Mouse (Mus musculus) lung, postnatal 0 days (tissue): ENCODE data around the gene Gramd1a. TPM values are rescaled to one million over a fixed set of nuclear protein-coding genes. Genes with fewer than 3 reads are reported as not detected.

ENCODE experiments used
- ATAC-seq: fragments of 200-750 bp; cut with Nextera tagmentation; 2 replicates; pipeline ENCODE4 v1.8.0; 2017; ENCODE audit warnings: moderate library complexity
- DNase-seq: peaks from one replicate; pipeline ENCODE4 v3.0.0-alpha.2; 2016; ENCODE audit warnings: low spot score
- H3K27ac ChIP-seq: fragments of 300-500 bp; sonication (generic); 2 replicates; pipeline ENCODE4 v1.5.1; 2014; ENCODE audit warnings: antibody characterized with exemption, mild to moderate bottlenecking, low read length, mixed read lengths
- H3K27me3 ChIP-seq: fragments of 300-500 bp; sonication (generic); replicated peaks from 2 replicates; pipeline ENCODE4 v1.6.1; 2014; ENCODE audit warnings: low read length, mixed read lengths; ENCODE audit not compliant: insufficient read depth
- H3K36me3 ChIP-seq: fragments of 300-500 bp; sonication (generic); 2 replicates; pipeline ENCODE4 v1.6.1; 2014; ENCODE audit warnings: low read length, mixed read lengths; ENCODE audit not compliant: insufficient read depth
- H3K4me1 ChIP-seq: fragments of 300-500 bp; sonication (generic); 2 replicates; pipeline ENCODE4 v1.6.1; 2014; ENCODE audit warnings: antibody characterized with exemption, low read depth, low read length, mixed read lengths; ENCODE audit not compliant: insufficient read depth
- H3K4me2 ChIP-seq: fragments of 300-500 bp; sonication (generic); replicated peaks from 2 replicates; pipeline ENCODE4 v1.6.1; 2014; ENCODE audit warnings: low read depth, mild to moderate bottlenecking, low read length, moderate library complexity, mixed read lengths
- H3K4me3 ChIP-seq: fragments of 300-500 bp; sonication (generic); 2 replicates; pipeline ENCODE4 v1.5.1; 2014; ENCODE audit warnings: low read depth, low read length
- H3K9ac ChIP-seq: fragments of 300-500 bp; sonication (generic); replicated peaks from 2 replicates; pipeline ENCODE4 v1.6.1; 2014; ENCODE audit warnings: low read depth, mild to moderate bottlenecking
- H3K9me3 ChIP-seq: fragments of 300-500 bp; sonication (generic); 2 replicates; pipeline ENCODE4 v1.6.1; 2016; ENCODE audit warnings: low read length, mixed read lengths
- CTCF ChIP-seq: IDR thresholded peaks from 2 replicates; pipeline ENCODE4 v1.5.1; 2016; ENCODE audit warnings: antibody characterized with exemption, mild to moderate bottlenecking
- EP300 ChIP-seq: IDR thresholded peaks from 2 replicates; pipeline ENCODE4 v1.6.1; 2016; ENCODE audit warnings: antibody characterized with exemption, mild to moderate bottlenecking, control low read depth
- WGBS: fragments of 180-500 bp; shearing (Covaris S2); extraction: QIAGEN DNeasy Blood & Tissue Kit; methylation state at CpG from one replicate; pipeline ENCODE4 v1.1.7; 2014; 5-methylcytosine and 5-hydroxymethylcytosine counted together
- polyA plus RNA-seq: library from polyadenylated mRNA; unstranded; fragments of >200 nt; fragmentation: Nextera tagmentation; extraction: Ambion mirVana; gene quantifications from 2 replicates; pipeline ENCODE4 v1.2.1, GENCODE M21; 2015

Gramd1a gene
- polyA plus RNA-seq, 1 experiment from 2014 or later: 31.7 TPM

GRCm38 (mm10) chr7:31131866-31132265, 23.8 kb downstream of the Gramd1a start:
- H3K9ac ChIP-seq: no peak overlapping the region
- H3K4me2 ChIP-seq: no peak overlapping the region
- H3K9me3 ChIP-seq: no peaks in the 10 kb centered on the region
- no peak overlapping the region for H3K27ac ChIP-seq
- 77% methylated on average over 4 of the region's 4 CpGs for WGBS
- H3K27me3 ChIP-seq: peaks cover 6% of the 10 kb centered on the region
- no peak overlapping the region for H3K4me3 ChIP-seq
- peaks cover 50% of the 10 kb centered on the region for H3K36me3 ChIP-seq
- ATAC-seq: no peak
- TF ChIP-seq EP300 (no peak), CTCF (no peak)
- H3K4me1 ChIP-seq: no peaks in the 10 kb centered on the region
- no peak for DNase-seq

- Histone ChIP-seq H3K36me3 (peaks cover 40% of the 10 kb centered on the region), H3K27me3 (peaks cover 16% of the 10 kb centered on the region), H3K4me1 (no peaks in the 10 kb centered on the region), H3K4me3 (no peak overlapping the region), H3K27ac (no peak overlapping the region), H3K9me3 (no peaks in the 10 kb centered on the region), H3K4me2 (no peak overlapping the region), H3K9ac (no peak overlapping the region)
- ATAC-seq: peak; percentile 29
- 35% methylated on average over 4 of the region's 4 CpGs for WGBS
- TF ChIP-seq CTCF (peak; percentile 86), EP300 (no peak)
- DNase-seq: peak; percentile 78
Observed at GRCm38 (mm10) chr7:31130841-31131240, 24.9 kb downstream of the Gramd1a start.

- DNase-seq (no peak), ATAC-seq (no peak)
- H3K36me3 ChIP-seq: peaks cover 35% of the 10 kb centered on the region
- H3K4me2 ChIP-seq: no peak overlapping the region
- no peak overlapping the region for H3K4me3 ChIP-seq
- H3K27ac ChIP-seq: no peak overlapping the region
- no peak overlapping the region for H3K9ac ChIP-seq
- TF ChIP-seq EP300: no peak
- no peak for TF ChIP-seq CTCF
- 92% methylated on average over 7 of the region's 7 CpGs for WGBS
- H3K4me1 ChIP-seq: no peaks in the 10 kb centered on the region
- peaks cover 20% of the 10 kb centered on the region for H3K27me3 ChIP-seq
- H3K9me3 ChIP-seq: no peaks in the 10 kb centered on the region
Observed at GRCm38 (mm10) chr7:31130197-31130596, 25.5 kb downstream of the Gramd1a start.

GRCm38 (mm10) chr7:31128157-31128705, 27.5 kb downstream of the Gramd1a start:
- Histone ChIP-seq H3K27me3 (peaks cover 20% of the 10 kb centered on the region), H3K4me1 (no peaks in the 10 kb centered on the region), H3K36me3 (peaks cover 20% of the 10 kb centered on the region), H3K4me3 (no peak overlapping the region), H3K9ac (no peak overlapping the region), H3K4me2 (no peak overlapping the region), H3K27ac (no peak overlapping the region), H3K9me3 (no peaks in the 10 kb centered on the region)
- TF ChIP-seq EP300: no peak
- TF ChIP-seq CTCF: no peak
- ATAC-seq (no peak), DNase-seq (no peak)
- WGBS: 68% methylated on average over 9 of the region's 9 CpGs

- Histone ChIP-seq H3K36me3 (peaks cover 8% of the 10 kb centered on the region; the same call in 1 of the 2 replicates), H3K27ac (no peak within 1 kb of the TSS), H3K9ac (no peak within 1 kb of the TSS), H3K4me1 (no peaks in the 10 kb centered on the region), H3K9me3 (no peaks in the 10 kb centered on the region), H3K4me2 (peak within 1 kb of the TSS; percentile 87), H3K27me3 (peaks cover 20% of the 10 kb centered on the region), H3K4me3 (peak within 1 kb of the TSS; percentile 47)
- ATAC-seq (peak; percentile 65), DNase-seq (peak; percentile 45)
- no peak for TF ChIP-seq EP300
- 5% methylated on average over 40 of the region's 60 CpGs for WGBS
Observed at GRCm38 (mm10) chr7:31126851-31127724, 28.6 kb downstream of the Gramd1a start, which contains the start of gene Scn1b. Gene Scn1b (minus strand): TSS chr7:31127003.

GRCm38 (mm10) chr7:31126211-31126751, 29.4 kb downstream of the Gramd1a start:
- no peak for TF ChIP-seq CTCF
- no peak for TF ChIP-seq EP300
- Histone ChIP-seq H3K27ac (no peak overlapping the region), H3K4me1 (no peaks in the 10 kb centered on the region), H3K9me3 (no peaks in the 10 kb centered on the region), H3K27me3 (peaks cover 20% of the 10 kb centered on the region), H3K4me2 (peak overlapping the region; percentile 87), H3K4me3 (peak overlapping the region; percentile 47), H3K36me3 (peaks cover 8% of the 10 kb centered on the region; the same call in 1 of the 2 replicates), H3K9ac (no peak overlapping the region)
- 0 out of 2 replicates have a peak, but pooled peaks have one; percentile 7 for ATAC-seq
- WGBS: under 1% methylated on average over 41 of the region's 53 CpGs
- DNase-seq: no peak
